Mouse (Mus musculus): ENCODE results near the gene Arhgap6.
A peak's percentile ranks its signal among the peaks of the same experiment; 100 is the strongest.

Arhgap6 gene

DNA sequence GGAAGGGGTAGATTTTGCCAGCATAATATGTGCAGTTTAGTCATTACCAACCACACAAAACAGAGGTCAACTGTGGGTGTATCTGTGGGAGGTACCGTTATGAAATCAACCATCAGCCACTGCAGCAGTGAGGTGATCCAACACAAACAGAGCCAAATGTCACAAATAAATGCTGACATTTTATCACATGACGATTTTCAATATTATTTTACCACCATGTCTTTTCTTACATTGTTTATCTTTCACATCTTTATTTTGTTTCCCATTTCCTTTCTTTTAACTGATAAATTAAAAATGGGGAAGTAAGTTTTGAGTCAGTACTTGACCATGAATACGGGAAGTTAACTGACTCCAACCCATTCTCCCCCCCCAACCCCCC, 328.9 kb downstream of the Arhgap6 start:
- DNase-seq: no peak

DNA sequence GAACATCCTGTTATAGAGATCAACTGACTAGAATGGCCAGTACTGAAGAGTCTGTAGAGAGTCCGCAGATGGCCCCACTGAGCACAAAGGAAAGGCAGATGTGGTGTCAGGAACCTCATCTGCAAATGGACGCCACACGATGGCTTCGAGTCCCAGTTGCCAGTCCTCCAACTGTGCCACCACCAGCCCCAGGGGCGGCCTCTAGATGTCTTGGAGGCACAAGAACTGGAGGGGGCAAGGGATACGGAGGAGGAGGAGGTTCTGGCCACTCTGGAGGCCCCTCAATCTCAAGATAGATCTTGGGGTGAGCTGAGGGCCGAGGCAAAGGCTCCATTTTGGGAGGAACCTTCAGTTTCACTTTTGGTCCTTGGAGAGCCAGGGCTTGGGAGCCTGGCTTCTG, 344.9 kb downstream of the Arhgap6 start:
- no peak for DNase-seq

DNA sequence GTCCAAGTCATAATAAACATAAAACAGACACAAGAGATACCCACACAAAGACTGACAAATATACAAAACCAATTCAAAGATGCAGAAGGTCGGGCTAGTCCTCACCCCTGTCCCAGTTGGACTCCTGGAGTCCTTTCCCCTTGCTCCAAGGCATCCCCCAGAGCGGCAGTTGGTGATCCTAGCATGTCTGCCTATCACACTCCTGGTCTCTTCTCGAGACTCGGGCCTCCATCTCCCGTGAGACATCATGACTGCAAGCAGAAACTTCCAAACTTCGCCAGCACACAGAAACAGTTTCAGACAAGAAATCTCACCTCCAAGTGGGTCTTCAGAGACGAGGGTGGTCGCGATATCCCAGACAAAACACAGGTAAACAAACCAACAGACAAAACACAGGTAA, 345.6 kb downstream of the Arhgap6 start:
- no peak for DNase-seq

DNA sequence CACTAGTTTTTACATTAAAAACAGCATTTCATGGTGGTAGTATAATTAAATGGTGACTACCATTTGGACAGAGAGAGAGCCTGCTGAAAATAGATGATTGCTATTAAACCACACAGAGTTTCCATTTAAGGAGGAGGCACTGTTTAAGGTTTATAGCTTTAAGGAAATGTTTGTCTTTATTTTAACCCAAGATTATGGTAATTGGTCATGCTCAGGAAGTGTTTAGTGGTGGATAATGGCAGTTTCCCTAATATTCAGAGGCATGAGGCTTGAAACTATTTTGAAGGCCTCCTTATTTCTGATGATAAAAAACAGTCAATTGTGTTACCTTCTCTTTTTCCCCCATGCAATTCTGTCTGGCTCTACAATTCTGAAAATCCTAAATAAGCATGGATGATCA, 358.9 kb downstream of the Arhgap6 start:
- DNase-seq: no peak

DNA sequence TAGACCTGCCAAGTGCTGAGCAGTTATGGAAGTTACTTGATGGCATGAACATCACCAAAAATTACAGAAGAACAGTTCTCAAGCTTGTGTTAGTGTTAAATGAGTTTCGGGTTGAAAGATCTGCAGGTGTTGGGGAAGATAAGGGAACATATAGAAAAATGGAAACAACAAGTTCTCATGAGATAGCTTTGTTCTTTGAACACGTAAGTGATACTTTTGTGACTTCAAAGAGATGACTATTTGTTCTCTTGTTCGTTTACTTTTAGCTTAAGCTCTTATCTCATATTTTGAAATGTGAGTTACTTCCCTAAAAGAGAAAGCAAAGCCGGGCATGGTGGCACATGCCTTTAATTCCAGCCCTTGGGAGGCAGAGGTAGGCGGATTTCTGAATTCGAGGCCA, 363.5 kb downstream of the Arhgap6 start:
- DNase-seq: no peak

DNA sequence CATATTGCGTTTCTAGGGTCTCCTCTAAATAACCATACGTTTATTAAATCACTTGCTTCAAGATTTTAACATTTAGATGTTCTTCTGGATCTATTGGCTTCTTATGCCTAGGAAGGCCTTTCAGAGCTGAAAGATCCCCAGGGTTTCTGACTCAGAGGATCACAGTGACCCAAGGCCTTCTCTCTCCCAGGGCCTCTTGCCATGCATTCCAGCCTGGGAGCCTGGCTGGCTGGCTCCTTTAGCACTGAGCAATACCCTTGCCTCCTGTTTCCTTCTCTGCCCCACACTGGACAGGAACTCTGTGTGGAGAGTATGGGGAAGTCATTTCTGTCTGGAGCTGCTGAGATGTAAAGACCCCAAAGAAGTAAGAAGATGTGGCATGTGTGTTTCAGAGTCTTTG, 376.1 kb downstream of the Arhgap6 start:
- DNase-seq: no peak

DNA sequence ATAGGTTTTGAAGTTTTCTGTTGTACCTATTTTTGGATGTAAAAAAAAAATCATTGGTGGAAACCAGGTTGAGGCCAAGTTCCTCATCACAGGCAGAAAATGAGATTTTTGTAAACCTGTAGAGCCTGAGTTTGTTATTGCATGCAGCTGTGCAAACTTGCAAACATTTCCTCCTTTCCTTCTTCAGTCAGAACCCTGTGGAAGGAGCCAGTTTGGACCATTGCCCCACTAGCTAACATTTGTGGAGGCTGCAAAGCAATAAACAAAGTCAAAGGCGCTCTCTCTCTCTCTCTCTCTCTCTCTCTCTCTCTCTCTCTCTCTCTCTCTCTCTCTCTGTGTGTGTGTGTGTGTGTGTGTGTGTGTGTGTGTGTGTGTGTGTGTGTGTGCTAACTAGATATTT, 378.9 kb downstream of the Arhgap6 start:
- DNase-seq: no peak

DNA sequence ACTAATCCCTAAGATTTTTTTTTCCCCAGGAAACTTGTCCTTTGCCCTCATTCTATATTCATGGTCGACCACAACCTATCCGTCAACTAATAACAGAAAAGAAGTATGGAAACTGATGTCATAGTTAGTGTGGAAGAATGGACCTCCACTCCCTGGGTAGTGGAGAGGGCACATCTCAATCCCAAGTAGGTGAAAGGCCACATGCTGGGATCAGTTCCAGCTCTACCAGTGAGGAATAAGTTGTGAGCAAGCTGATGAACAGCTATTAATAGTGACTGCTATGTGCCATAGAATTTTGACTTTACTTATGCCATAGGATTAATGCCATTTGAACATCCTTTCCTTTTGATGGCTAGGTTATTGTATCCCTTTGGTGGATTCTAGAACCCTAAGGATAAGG, 383.7 kb downstream of the Arhgap6 start:
- no peak for DNase-seq

DNA sequence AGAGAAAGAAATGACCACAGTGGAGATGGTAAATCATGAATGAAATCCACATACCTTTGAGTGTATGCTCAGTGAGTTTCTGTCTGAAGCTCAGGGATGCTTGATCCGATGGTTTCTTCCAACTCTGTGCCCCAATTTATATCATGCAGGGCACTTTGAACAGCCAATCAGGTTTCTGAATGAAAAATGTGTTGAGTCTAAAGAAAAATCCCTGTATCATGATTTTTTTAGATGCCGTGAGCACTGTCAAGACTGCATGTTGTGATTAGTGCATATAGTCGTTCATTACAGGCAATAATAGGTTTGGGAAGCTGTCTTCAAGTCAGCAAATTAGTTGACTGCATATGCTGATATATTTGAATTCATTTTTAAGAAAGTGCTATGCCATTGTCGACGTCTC, 392.2 kb downstream of the Arhgap6 start, which contains the start of gene Amelx:
Gene Amelx, minus strand, starts transcription at position 101 of the 400 bp plus-strand sequence.
- DNase-seq: no peak

DNA sequence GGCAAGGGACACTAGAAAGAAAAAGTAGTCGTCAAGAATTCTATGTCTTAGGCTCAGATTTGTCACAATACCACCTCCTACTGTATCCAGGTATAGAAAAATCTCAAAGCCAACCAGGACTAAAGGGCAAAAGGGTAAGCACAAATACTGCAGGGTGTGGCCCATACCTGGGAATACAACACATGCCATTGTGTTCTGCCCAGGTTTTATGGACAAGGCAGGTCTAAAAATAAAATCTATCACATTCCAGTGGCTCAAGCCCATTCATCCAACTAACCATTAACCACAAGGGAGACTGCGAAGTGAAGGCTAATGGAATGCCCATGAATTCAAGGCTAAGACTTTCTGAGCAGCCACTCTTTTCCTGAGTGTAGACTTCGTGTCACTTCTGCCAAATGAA, 415.1 kb downstream of the Arhgap6 start:
- DNase-seq: no peak

DNA sequence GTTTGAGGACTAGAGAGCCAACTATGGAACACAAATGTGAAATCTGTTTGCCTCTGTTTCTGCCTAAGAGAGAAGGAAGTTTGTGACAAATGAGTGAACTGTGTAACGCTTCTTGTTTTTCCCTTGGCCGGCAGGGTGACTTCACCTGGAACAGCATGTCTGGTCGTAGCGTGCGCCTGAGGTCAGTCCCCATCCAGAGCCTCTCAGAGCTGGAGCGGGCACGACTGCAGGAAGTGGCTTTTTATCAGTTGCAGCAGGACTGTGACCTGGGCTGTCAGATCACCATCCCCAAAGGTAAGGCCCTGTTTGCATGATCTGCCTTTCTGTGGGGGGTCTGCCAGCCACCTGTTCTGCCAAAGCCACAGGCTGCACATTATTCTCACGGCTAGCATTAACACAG, 425.2 kb downstream of the Arhgap6 start:
- no peak for DNase-seq

DNA sequence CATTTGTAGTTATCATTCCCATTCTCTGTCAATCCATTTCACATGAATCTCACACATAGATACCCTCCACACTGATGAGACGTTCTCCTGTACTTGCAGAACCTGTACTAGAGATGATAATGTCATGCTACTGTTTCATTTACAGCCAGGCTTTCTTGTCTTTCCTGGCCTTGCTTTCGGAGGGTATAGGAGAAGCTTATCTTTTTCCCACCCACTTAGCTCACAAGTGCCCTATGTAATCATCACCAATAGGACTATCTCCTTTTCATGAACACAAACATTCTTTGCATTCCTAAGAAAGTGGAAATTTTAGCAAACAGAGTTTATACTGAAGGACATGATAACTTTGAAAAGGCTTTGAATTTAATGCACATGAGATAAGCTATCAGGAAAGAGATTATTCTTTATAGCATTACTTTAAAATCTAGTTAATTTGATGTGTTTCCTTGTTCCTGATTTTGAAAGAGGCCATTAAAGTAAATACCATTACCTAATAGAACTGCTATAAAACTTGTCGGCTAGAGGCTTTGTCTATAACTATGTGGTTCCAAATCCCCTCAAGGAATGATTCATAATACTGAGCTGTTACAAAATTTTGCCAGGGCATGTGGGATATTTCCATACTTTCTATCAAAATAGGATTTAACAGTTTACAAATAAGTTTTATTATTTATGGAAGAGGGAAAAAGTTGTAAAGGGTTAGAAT, 427.6 kb downstream of the Arhgap6 start:
- DNase-seq: no peak

DNA sequence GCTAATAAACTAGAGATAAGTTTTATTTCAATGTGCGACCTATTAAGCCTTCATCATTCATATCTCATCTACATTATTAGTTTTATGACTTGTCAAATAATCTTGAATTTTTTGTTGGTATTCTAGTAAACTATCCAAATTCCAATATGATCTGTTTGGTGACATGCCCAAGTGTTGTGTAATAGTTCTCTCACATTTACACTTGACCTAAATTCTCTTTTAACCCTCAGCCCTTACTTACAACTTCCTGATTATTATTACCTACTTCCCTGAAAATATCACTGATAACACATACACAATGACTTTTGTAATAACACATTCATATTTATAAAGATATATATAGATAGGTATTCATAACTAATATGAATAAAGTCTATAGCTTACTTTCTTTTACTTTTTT, 461.0 kb downstream of the Arhgap6 start:
- no peak for DNase-seq

DNA sequence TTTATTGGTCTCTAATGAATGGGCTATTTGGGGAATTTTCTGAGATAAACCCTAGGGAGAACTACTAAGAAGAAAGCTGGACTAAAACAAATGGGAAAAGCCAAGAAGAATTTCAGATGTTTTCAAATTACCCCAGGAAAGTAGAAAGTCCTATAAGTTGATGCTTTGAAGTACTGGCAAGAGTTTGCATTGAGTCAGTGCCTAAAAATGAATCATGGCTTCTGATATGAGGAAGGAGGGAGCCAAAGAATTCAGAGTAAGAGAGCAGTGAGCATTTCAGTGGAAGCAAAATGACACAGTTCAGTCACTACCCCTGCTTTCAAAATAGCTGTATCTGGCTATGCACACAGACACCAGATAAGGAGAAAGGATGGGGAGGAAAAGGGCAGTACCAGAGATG, 461.8 kb downstream of the Arhgap6 start:
- DNase-seq: no peak

DNA sequence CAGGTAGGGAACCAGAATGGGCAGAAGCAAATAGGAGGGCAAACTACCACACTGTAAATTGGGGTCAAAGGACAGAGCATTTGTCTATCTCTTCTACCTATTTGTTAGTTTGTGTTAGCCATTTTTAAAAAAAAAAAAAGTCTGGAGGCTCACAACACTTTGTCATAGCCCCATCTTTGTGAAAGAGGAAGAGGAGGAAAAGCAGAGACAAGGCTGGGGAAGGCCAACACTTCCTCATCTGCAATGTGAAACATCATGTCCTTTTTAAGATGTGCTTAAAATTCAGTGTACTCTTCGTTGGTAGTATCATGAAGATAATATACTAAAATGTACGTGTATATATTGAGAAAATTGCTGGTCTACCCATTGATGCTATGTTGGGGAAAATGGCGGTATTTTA, 466.1 kb downstream of the Arhgap6 start:
- DNase-seq: no peak

DNA sequence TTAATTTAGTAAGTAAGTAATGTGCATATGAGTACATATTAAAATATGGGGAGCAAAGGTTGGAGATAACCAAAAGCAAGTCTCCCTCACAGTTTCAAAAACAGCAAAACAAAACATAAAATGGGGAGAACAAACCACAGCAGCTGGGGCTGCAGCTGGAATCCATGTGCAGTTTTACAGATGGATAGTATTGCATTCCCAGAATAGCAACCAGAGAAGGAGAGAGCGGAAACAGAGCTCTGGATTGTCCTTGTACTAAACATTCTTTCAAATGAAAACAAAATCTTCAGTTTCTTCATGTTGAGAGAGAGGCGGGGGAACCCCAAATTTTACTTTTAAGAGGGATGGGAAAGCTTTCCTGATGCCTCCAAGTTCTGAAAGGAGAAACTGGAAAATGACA, 467.3 kb downstream of the Arhgap6 start:
- no peak for DNase-seq

DNA sequence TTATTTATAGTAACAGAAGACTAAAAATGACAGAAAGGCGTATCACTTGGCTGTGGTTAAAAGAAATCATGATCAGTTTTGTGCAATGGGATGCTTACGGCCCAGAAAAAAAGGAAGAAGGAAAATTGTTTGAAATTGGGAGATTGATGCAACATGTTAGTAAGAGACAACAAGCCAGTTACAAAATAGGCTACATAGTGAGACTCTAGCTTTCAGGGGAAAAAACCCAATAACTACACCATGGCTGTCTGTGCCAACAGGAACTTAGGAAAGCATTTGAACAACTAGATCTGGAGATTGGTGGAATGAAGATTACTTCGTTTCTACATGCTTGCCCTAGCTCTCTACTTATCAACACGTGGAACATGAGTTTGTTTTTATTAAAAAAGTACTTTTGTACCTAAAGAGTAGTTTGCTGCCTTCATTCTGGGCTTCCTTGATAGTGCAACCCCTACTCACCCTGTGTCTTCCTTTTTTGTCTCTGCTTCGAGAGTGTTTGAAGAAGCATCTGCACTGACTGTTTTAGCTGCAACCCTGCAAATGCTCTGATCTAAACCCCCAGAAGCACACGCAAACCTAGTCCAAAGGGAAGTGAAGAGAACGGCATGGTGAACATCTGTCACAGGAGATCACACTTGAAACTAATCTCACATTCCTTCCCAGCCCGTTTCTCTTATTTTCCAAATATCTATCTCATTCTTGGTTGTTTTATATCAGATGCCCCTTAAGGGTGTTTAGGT, 468.7 kb downstream of the Arhgap6 start:
- no peak for DNase-seq

DNA sequence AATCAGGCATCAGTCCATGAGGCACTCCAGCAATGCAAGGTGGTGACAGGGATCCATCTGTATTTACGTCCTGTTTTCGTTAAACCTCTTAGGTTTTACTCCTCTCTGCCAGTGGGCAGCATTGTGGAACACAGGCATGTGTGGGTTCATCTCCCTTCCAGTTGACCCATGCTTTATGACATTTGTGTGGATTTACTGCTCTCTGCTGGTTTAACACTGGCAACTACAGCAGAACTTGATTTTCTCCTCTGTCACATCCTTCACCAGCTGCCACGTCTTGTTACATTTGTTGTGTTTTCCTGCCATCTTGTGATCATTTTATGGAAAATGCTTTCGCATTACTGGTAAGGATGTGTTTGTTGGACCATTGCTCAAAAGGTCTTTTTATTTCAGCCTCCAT, 504.7 kb downstream of the Arhgap6 start:
- DNase-seq: peak; percentile 4

DNA sequence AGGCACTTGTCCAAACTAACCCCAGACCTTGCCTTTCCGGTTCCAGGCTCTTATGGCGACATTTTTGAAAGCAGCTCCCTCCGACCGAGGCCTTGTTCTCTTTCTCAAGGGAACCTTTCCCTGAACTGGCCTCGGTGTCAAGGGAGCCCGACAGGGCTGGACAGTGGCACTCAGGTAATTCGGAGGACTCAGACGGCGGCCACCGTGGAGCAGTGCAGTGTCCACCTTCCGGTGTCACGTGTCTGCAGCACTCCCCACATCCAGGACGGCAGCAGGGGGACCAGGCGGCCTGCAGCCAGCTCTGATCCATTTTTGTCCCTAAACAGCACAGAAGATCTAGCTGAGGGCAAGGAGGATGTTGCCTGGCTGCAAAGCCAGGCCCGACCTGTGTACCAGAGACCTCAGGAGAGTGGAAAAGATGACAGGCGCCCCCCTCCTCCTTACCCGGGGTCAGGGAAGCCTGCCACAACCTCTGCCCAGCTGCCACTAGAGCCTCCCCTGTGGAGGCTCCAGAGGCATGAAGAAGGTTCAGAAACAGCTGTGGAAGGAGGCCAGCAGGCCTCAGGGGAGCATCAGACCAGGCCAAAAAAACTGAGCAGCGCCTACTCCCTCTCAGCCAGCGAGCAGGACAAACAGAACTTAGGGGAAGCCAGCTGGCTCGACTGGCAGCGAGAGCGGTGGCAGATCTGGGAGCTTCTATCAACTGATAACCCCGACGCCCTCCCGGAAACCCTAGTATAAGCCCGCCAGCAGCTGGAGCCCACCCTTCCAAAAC, 507.6 kb downstream of the Arhgap6 start:
- DNase-seq: no peak

DNA sequence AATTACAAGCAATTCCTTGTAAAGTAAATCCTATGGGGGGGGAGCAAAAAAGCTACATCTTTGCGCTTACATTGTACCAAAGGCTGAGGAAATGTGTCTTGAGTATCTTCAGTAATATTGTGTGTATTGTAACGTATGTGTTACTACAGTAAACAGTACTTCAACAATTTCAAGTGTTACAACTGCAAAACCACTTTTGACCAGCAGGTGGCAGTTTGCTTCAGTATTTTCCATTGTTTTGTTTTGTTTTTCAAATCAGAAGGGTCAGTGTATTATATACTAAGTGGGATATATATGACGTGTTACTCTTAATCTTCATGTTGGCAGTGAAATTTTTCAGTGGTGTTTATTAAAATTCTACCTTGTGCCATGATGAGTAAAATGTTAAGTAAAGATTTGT, 509.0 kb downstream of the Arhgap6 start:
- peak; percentile 8 for DNase-seq

DNA sequence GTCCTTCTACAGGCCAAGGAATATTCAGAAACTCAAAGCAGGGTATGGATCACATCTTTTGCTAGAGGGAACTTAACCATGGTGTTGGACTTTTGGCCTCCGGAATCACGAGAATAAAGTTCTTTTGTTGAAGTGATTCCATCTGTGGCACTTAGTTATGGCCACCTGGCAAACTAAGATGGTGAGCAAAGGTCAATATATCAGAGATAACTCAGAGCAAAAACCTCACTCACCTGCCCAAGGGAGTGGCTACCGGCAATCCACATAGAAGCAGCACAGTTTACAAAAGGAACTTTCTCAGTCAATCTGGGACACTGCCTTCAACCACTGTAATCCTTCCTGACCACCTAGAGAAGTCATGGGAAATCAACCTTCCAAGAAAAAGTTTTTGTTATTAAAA, 513.7 kb downstream of the Arhgap6 start:
- DNase-seq: no peak

DNA sequence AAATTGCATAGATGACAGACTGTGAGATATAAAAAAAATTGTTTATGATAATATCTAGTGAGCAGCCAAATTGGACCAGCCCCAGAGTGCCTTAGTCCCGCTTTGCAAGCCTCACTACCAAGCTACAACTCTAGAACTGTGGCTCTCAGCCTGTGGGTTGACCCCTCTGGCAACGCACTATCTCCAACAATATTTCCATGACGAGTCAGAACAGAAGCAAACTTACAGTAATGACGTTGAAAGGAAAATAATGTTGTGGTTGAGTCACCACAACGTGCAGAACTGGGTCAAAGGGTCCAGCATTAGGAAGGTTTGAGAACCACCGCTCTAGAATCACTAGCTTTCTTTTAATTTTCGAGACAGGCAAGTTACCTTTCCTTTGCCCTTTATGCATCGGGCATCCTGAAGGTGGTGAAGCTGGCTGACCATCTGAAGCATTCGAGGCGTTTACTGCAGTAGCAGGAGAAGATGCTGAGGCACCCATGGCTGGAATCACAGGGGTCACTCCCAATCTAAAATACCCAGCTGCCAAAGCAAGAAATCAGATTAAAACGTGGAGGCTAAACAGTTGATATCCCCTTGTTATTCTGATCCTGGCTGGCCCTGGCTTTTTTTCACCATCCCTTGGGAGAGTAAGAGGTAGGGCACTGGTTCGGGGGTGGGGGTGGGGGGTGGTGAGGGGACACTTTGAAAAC, 524.3 kb downstream of the Arhgap6 start:
- DNase-seq: no peak

DNA sequence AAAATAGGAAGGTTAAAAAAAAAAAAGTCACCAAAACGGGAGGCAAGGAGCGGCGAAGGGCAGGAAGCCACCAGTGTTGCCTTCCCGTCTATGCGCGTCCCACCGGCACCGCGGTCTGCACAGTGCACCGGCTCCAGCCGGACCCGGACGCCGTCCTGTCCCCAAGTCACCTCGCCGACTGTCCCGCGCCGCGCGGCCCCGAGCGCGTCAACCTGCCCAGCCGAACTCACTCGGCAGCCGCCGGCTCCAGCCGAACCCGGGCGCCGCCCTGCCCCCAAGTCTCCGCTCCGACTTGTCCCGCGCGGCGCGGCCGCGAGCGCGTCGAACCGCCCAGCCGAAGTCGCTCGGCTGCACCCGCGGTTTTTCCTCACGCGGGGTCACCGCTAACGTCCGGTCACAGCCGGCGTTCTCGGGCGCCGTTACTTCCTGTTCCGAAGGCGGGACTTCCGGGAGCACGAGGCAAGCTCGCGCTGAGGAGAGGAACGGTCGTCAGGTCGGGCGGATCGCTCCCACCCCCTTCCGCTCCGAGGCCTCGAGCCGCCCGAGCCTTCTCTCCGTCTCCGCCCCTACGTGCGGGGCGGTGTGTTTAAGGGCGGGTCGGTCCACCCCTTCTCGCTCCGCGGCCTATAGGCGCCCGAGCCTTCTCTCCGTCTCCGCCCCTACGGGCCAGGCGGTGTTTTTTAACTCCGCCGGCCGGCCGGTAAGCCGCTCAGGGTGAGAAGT, 525.2 kb downstream of the Arhgap6 start, which contains the start of gene Hccs:
Gene Hccs, minus strand, starts transcription at position 428 of the 723 bp plus-strand sequence.
- peak; percentile 82 for DNase-seq

Measured in right cerebral cortex, postnatal 14 days (tissue).